Mouse (Mus musculus): ENCODE data around the gene Clcnkb. TPM values are rescaled to one million over a fixed set of nuclear protein-coding genes. Genes with fewer than 3 reads are reported as not detected.

Clcnkb gene
- total and polyA plus RNA-seq, 3 experiments = 0.08 to 0.51 (median 0.24) TPM

- in situ Hi-C loops (cut with MboI; ENCODE audit: low pct_ligation_motif_present, low pct_unique_long_range_greater_than_20kb, low sequenced_read_pairs) = loop anchor here (5.0 to 25.0 kb wide), 3 partner anchors 174 to 679 kb away; partner anchors contain the start of gene Tmem51
- Histone ChIP-seq H3K79me2 (replicated peaks; ENCODE audit: control insufficient read depth, extremely low read depth, insufficient read depth, poor library complexity, severe bottlenecking) (no peaks in the 10 kb centered on the region), H3K4me2 (ENCODE audit: insufficient read depth, low read depth, poor library complexity, severe bottlenecking) (no peak overlapping the region), H3K4me1 (ENCODE audit: control insufficient read depth in 1 of 2, insufficient read depth in 2 of 2) (peaks cover 14 to 29% of the 10 kb centered on the region in 2 experiments), H3K27me3 (replicated peaks) (peaks cover 8% of the 10 kb centered on the region), H3K36me3 (replicated peaks in 1 of 2; ENCODE audit: control insufficient read depth in 1 of 2, insufficient read depth in 1 of 2, low read length in 1 of 2) (no peaks in the 10 kb centered on the region), H3K27ac (ENCODE audit: insufficient read depth, low read depth) (no peak overlapping the region), H3K4me3 (replicated peaks in 1 of 3; ENCODE audit: low read depth in 2 of 3, low read length in 2 of 3, poor library complexity in 1 of 3) (no peak overlapping the region), H3K9ac (ENCODE audit: insufficient read depth, low read depth) (no peak overlapping the region), H3K9me3 (replicated peaks; ENCODE audit: low read length) (peaks cover 3% of the 10 kb centered on the region)
- TF ChIP-seq CHD2 (IDR thresholded peaks at IDR 0.05; ENCODE audit: low read length) = no peak
- peak; percentile 77; the same call in 1 of the 2 replicates for TF ChIP-seq ZKSCAN1 (IDR thresholded peaks at IDR 0.05; ENCODE audit: borderline replicate concordance, low read depth, low read length)
- no peak for DNase-seq (ENCODE audit: extremely low read depth)
- dilution Hi-C loops (cut with MboI; ENCODE audit: extremely low pct_ligation_motif_present, extremely low pct_unique_long_range_greater_than_20kb, low sequenced_read_pairs) = no loop called here
Measured at GRCm38 (mm10) chr4:141408577-141408976, 7.2 kb downstream of the Clcnkb start.

DNA sequence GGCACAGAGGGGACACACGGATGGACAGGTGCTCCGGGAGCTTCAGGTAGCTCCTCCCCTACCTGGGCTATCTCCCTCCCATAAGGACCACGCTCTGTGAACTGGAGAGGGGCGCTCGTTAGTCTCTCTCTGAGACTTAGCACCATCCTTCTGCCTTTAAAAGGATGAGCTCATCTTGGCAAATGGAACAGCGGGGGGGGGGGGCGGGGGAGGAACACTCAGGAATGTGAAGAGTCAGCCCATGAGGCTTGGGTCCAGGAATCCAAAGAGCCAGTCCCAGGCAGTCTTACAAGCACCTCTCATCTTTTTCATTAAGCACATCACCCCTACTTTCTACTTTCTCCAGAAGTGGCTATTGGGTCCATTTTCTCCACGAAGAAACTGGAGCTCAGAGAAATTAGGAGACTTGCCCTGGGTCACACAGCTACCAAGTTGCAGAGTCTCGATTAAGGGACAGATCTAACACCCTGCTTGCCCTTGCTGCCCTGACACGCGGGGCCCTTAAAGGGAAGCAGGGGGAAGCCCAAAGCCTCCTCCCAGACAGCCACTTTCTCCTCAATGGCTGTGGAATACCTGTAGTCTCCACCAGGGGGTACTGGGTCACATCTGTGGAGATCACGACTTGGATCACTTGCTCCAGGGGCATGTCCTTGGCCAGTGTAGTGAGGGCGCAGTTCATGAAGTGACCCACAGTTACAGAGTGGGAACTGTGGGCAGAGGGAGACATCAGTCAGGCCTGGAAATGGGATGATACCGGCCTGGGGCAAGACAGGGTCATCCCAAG lies 9.1 kb downstream of the Clcnkb start:
- Histone ChIP-seq H3K9ac (ENCODE audit: insufficient read depth, low read depth) (no peak overlapping the region), H3K9me3 (replicated peaks; ENCODE audit: low read length) (no peaks in the 10 kb centered on the region), H3K27ac (ENCODE audit: insufficient read depth, low read depth) (no peak overlapping the region), H3K4me1 (ENCODE audit: control insufficient read depth in 1 of 2, insufficient read depth in 2 of 2) (peaks cover 14 to 29% of the 10 kb centered on the region in 2 experiments), H3K4me2 (ENCODE audit: insufficient read depth, low read depth, poor library complexity, severe bottlenecking) (no peak overlapping the region), H3K27me3 (replicated peaks) (peaks cover 8% of the 10 kb centered on the region), H3K4me3 (replicated peaks in 1 of 3; ENCODE audit: low read depth in 2 of 3, low read length in 2 of 3, poor library complexity in 1 of 3) (no peak overlapping the region), H3K79me2 (replicated peaks; ENCODE audit: control insufficient read depth, extremely low read depth, insufficient read depth, poor library complexity, severe bottlenecking) (no peaks in the 10 kb centered on the region), H3K36me3 (replicated peaks in 1 of 2; ENCODE audit: control insufficient read depth in 1 of 2, insufficient read depth in 1 of 2, low read length in 1 of 2) (no peaks in the 10 kb centered on the region)
- dilution Hi-C loops (cut with MboI; ENCODE audit: extremely low pct_ligation_motif_present, extremely low pct_unique_long_range_greater_than_20kb, low sequenced_read_pairs) (no loop called here), in situ Hi-C loops (cut with MboI; ENCODE audit: low pct_ligation_motif_present, low pct_unique_long_range_greater_than_20kb, low sequenced_read_pairs) (loop anchor here (5.0 to 25.0 kb wide), 3 partner anchors 176 to 681 kb away; partner anchors contain the start of gene Tmem51)
- peak; percentile 75 for DNase-seq (ENCODE audit: extremely low read depth)
- TF ChIP-seq GABPA (IDR thresholded peaks at IDR 0.05; ENCODE audit: insufficient replicate concordance, low read depth, low read length) (no peak), POLR2AphosphoS2 (IDR thresholded peaks at IDR 0.05; ENCODE audit: low read depth, low read length) (no peak), ZMIZ1 (IDR thresholded peaks at IDR 0.05; ENCODE audit: low read depth, low read length) (no peak), MAZ (IDR thresholded peaks at IDR 0.05; ENCODE audit: low read depth, low read length) (no peak), JUND (conservative IDR thresholded peaks at IDR 0.05; ENCODE audit: low read depth, low read length) (no peak), TCF12 (IDR thresholded peaks at IDR 0.05; ENCODE audit: low read depth, low read length) (no peak; the same call in 1 of the 2 replicates), HCFC1 (IDR thresholded peaks at IDR 0.05; ENCODE audit: low read depth, low read length) (no peak), MXI1 (IDR thresholded peaks at IDR 0.05; ENCODE audit: low read depth, low read length) (no peak), BHLHE40 (IDR thresholded peaks at IDR 0.05; ENCODE audit: low read depth, low read length) (no peak), EP300 (IDR thresholded peaks at IDR 0.05; ENCODE audit: low read length) (no peak), ZKSCAN1 (IDR thresholded peaks at IDR 0.05; ENCODE audit: borderline replicate concordance, low read depth, low read length) (no peak), E2F4 (IDR thresholded peaks at IDR 0.05; ENCODE audit: insufficient replicate concordance, low read depth, low read length) (no peak), MEF2A (IDR thresholded peaks at IDR 0.05; ENCODE audit: borderline replicate concordance, low read depth, low read length) (peak; percentile 55; the same call in 1 of the 2 replicates), POLR2A (IDR thresholded peaks at IDR 0.05; ENCODE audit: low read depth, low read length) (no peak), USF1 (IDR thresholded peaks at IDR 0.05; ENCODE audit: low read depth, low read length) (no peak), MYC (IDR thresholded peaks at IDR 0.05; ENCODE audit: low read depth, low read length) (no peak), NRF1 (IDR thresholded peaks at IDR 0.05; ENCODE audit: low read depth, low read length) (no peak), USF2 (conservative IDR thresholded peaks at IDR 0.05; ENCODE audit: low read depth, low read length) (no peak), JUN (IDR thresholded peaks at IDR 0.05; ENCODE audit: insufficient read depth, low read depth, low read length) (no peak), SMC3 (IDR thresholded peaks at IDR 0.05; ENCODE audit: low read depth, low read length) (peak; percentile 93), PAX5 (IDR thresholded peaks at IDR 0.05; ENCODE audit: low read length) (no peak), UBTF (IDR thresholded peaks at IDR 0.05; ENCODE audit: low read depth, low read length) (no peak), NELFE (IDR thresholded peaks at IDR 0.05; ENCODE audit: low read depth, low read length) (no peak), RAD21 (IDR thresholded peaks at IDR 0.05; ENCODE audit: low read depth, low read length) (peak; percentile 77), ZC3H11A (IDR thresholded peaks at IDR 0.05; ENCODE audit: low read depth, low read length) (peak; percentile 39; the same call in 1 of the 2 replicates), CHD2 (IDR thresholded peaks at IDR 0.05; ENCODE audit: low read length) (no peak), ZNF384 (IDR thresholded peaks at IDR 0.05; ENCODE audit: low read depth, low read length) (no peak), MAX (IDR thresholded peaks at IDR 0.05; ENCODE audit: low read length) (no peak), ELF1 (IDR thresholded peaks at IDR 0.05; ENCODE audit: low read depth, low read length) (no peak), ETS1 (conservative IDR thresholded peaks at IDR 0.05; ENCODE audit: low read depth, low read length) (no peak), CTCF (conservative IDR thresholded peaks at IDR 0.05 in 1 of 2, IDR thresholded peaks at IDR 0.05 in 1 of 2; ENCODE audit: low read depth in 2 of 2, low read length in 2 of 2) (peak; percentile 51 to 88; a peak in 3 of 4 replicates)

All from CH12.LX (cell line).